Mouse (Mus musculus) kidney, adult 2 months (tissue): Measurements from ENCODE around the gene Mrpl33. TPM values are rescaled to one million over a fixed set of nuclear protein-coding genes. Genes with fewer than 3 reads are reported as not detected.
A peak's percentile ranks its signal among the peaks of the same experiment; 100 is the strongest.

Source experiments
- DNase-seq: peaks from one replicate; pipeline ENCODE4 v3.0.0; 2021
- H3K27ac ChIP-seq: fragments of 200-500 bp; 2 replicates; pipeline ENCODE4 v1.5.1; 2012; ENCODE audit warnings: low read depth, low read length, control low read depth, inconsistent platforms; ENCODE audit not compliant: insufficient read depth
- H3K27me3 ChIP-seq: fragments of 200-500 bp; replicated peaks from 2 replicates; pipeline ENCODE4 v1.6.1; 2012; ENCODE audit warnings: mild to moderate bottlenecking, moderate library complexity, low read length, inconsistent platforms; ENCODE audit not compliant: control insufficient read depth, insufficient read depth
- H3K36me3 ChIP-seq: fragments of 200-500 bp; 2 replicates; pipeline ENCODE4 v1.6.1; 2012; ENCODE audit warnings: mild to moderate bottlenecking, moderate library complexity, low read length, inconsistent platforms; ENCODE audit not compliant: control insufficient read depth, insufficient read depth
- H3K4me1 ChIP-seq: fragments of 200-500 bp; 2 replicates; pipeline ENCODE4 v1.6.1; 2011; ENCODE audit warnings: low read length; ENCODE audit not compliant: control insufficient read depth, insufficient read depth
- H3K4me3 ChIP-seq: fragments of 200-500 bp; 2 replicates; pipeline ENCODE4 v1.5.1; 2011; ENCODE audit warnings: mild to moderate bottlenecking, low read depth, low read length, control low read depth; ENCODE audit not compliant: insufficient read depth
- CTCF ChIP-seq: fragments of 200-500 bp; conservative IDR thresholded peaks from 2 replicates; pipeline ENCODE4 v1.5.1; 2011; ENCODE audit warnings: low read depth, mild to moderate bottlenecking, control low read depth, low read length, moderate library complexity, mixed read lengths; ENCODE audit not compliant: insufficient read depth, insufficient read length
- POLR2A ChIP-seq: fragments of 200-500 bp; IDR thresholded peaks from one replicate; pipeline ENCODE4 v1.6.1; 2011; ENCODE audit warnings: low read depth, low read length, control low read depth
- WGBS: fragments of 180-500 bp; shearing (Covaris S2); methylation state at CpG from one replicate; pipeline ENCODE4 v1.1.7; 2018; 5-methylcytosine and 5-hydroxymethylcytosine counted together
- polyA plus RNA-seq: library from polyadenylated mRNA; depleted of rRNA; stranded (reverse); fragments of >200 nt; gene quantifications from 2 replicates; pipeline ENCODE4 v1.2.3, GENCODE M21; 2012

The Mrpl33 gene
- polyA plus RNA-seq, 1 experiment = 34.3 TPM

GRCm38 (mm10) chr5:31650518-31651288 lies 54.0 kb downstream of the Mrpl33 start:
- no peak for DNase-seq
- Histone ChIP-seq H3K27ac (no peak overlapping the region), H3K4me3 (no peak overlapping the region), H3K4me1 (no peaks in the 10 kb centered on the region), H3K27me3 (no peaks in the 10 kb centered on the region), H3K36me3 (no peaks in the 10 kb centered on the region)
- TF ChIP-seq CTCF = no peak
- no peak for TF ChIP-seq POLR2A
- WGBS = 96% methylated on average over 2 of the region's 2 CpGs

- 96% methylated on average over 1 of the region's 1 CpGs for WGBS
- H3K4me3 ChIP-seq = no peak overlapping the region
- H3K4me1 ChIP-seq = no peaks in the 10 kb centered on the region
- TF ChIP-seq POLR2A (no peak), CTCF (no peak)
- no peak overlapping the region for H3K27ac ChIP-seq
- DNase-seq = no peak
- H3K36me3 ChIP-seq = no peaks in the 10 kb centered on the region; the same call in 1 of the 2 replicates
- no peaks in the 10 kb centered on the region for H3K27me3 ChIP-seq
Measured at GRCm38 (mm10) chr5:31655688-31656190, 59.0 kb downstream of the Mrpl33 start.

- DNase-seq = no peak
- Histone ChIP-seq H3K27ac (no peak overlapping the region), H3K4me3 (no peak overlapping the region), H3K36me3 (no peaks in the 10 kb centered on the region; the same call in 1 of the 2 replicates), H3K4me1 (no peaks in the 10 kb centered on the region), H3K27me3 (no peaks in the 10 kb centered on the region)
- no peak for TF ChIP-seq CTCF
- TF ChIP-seq POLR2A = no peak
- WGBS = 24% methylated on average over 1 of the region's 1 CpGs
Measured at GRCm38 (mm10) chr5:31666176-31666575, 69.4 kb downstream of the Mrpl33 start.

GRCm38 (mm10) chr5:31668325-31668968 lies 71.7 kb downstream of the Mrpl33 start:
- WGBS = 59% methylated on average over 13 of the region's 13 CpGs
- H3K27ac ChIP-seq = no peak overlapping the region
- H3K27me3 ChIP-seq = no peaks in the 10 kb centered on the region
- no peak overlapping the region for H3K4me3 ChIP-seq
- TF ChIP-seq CTCF (no peak), POLR2A (no peak)
- peak; percentile 7 for DNase-seq
- no peaks in the 10 kb centered on the region; the same call in 1 of the 2 replicates for H3K36me3 ChIP-seq
- no peaks in the 10 kb centered on the region for H3K4me1 ChIP-seq

GRCm38 (mm10) chr5:31669984-31670383 lies 73.2 kb downstream of the Mrpl33 start:
- Histone ChIP-seq H3K4me1 (no peaks in the 10 kb centered on the region), H3K27ac (no peak overlapping the region), H3K36me3 (no peaks in the 10 kb centered on the region; the same call in 1 of the 2 replicates), H3K27me3 (no peaks in the 10 kb centered on the region), H3K4me3 (no peak overlapping the region)
- 70% methylated on average over 5 of the region's 5 CpGs for WGBS
- TF ChIP-seq POLR2A = no peak
- TF ChIP-seq CTCF = no peak
- DNase-seq = no peak

GRCm38 (mm10) chr5:31671137-31671536 lies 74.4 kb downstream of the Mrpl33 start:
- H3K36me3 ChIP-seq = no peaks in the 10 kb centered on the region; the same call in 1 of the 2 replicates
- 66% methylated on average over 2 of the region's 2 CpGs for WGBS
- no peak for DNase-seq
- H3K27ac ChIP-seq = no peak overlapping the region
- TF ChIP-seq POLR2A = no peak
- no peak for TF ChIP-seq CTCF
- H3K4me1 ChIP-seq = no peaks in the 10 kb centered on the region
- H3K27me3 ChIP-seq = no peaks in the 10 kb centered on the region
- no peak overlapping the region for H3K4me3 ChIP-seq

GRCm38 (mm10) chr5:31673431-31673830 lies 76.7 kb downstream of the Mrpl33 start:
- no peaks in the 10 kb centered on the region; the same call in 1 of the 2 replicates for H3K36me3 ChIP-seq
- H3K4me1 ChIP-seq = no peaks in the 10 kb centered on the region
- TF ChIP-seq CTCF (no peak), POLR2A (no peak)
- no peaks in the 10 kb centered on the region for H3K27me3 ChIP-seq
- DNase-seq = no peak
- no peak overlapping the region for H3K4me3 ChIP-seq
- WGBS = 64% methylated on average over 2 of the region's 2 CpGs
- H3K27ac ChIP-seq = no peak overlapping the region
